8 mouse cellular contexts compared by ENCODE assay signal in the genomic region with DNA sequence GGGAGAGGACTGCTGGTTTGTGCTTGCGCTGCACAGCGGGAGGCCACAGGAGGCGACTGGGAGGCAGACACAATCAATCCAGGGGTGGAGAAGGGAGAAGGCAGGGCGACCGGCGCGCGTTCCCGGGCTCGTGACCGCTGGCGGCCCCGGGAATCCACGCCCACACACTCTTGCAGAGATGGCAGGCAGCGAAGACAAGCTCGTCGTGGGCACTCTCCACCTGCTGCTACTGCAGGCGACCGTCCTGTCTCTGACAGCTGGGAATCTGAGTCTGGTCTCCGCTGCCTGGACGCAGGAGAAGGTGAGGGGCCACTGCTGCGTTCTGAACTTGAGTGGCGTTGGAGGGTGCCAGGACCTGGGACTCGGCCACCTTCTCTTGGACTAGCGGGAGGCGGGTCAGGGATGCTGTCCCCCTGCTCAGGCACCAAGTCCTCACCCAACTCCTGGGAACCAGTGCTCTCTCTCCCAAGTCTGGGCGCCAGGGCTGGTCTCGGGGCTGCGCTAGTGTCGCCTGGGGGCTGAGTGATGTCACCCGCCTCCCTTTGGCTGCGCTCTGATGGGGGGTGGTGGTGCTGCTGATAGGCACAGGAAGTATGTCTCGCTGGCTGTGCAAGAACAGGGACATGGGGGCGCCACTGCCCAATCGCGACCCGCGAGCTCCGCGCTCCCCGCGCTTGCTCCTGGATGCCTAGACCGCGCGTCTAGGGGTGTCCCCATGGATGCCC. TPM values are rescaled to one million over a fixed set of nuclear protein-coding genes. Genes with fewer than 3 reads are reported as not detected.
A peak's percentile ranks its signal among the peaks of the same experiment; 100 is the strongest.
DNase-seq lines count a peak whose midpoint lies in the region; ATAC-seq lines count a peak whose summit lies in the region.

No protein-coding gene starts in this region.

- ATAC-seq in heart, embryonic 14.5 days (ENCODE audit: insufficient number of reproducible peaks, insufficient read depth, low FRiP score, low read depth): peak; percentile 89
- ATAC-seq in liver, embryonic 13.5 days (ENCODE audit: low read depth): peak; percentile 78
- peak; percentile 82; the same call in 1 of the 2 replicates for ATAC-seq in stomach, embryonic 16.5 days (ENCODE audit: insufficient read depth, low FRiP score)

- H3K27me3 ChIP-seq in forebrain, embryonic 10.5 days (ENCODE audit: poor library complexity, severe bottlenecking): peaks cover 32% of the 10 kb centered on the region
- H3K27me3 ChIP-seq in heart, embryonic 14.5 days (ENCODE audit: control insufficient read depth, insufficient read depth, low read length): 0 out of 2 replicates have a peak, but pooled peaks cover 3% of the 10 kb centered on the region
- H3K27me3 ChIP-seq in liver, embryonic 13.5 days: peaks cover 20% of the 10 kb centered on the region
- peaks cover 7% of the 10 kb centered on the region for H3K27me3 ChIP-seq in stomach, embryonic 16.5 days (ENCODE audit: control insufficient read depth, insufficient read depth, low read length)

- no peaks in the 10 kb centered on the region for H3K9me3 ChIP-seq in forebrain, embryonic 10.5 days
- H3K9me3 ChIP-seq in heart, embryonic 14.5 days (ENCODE audit: control insufficient read depth, low read length): no peaks in the 10 kb centered on the region
- H3K9me3 ChIP-seq in liver, embryonic 13.5 days (replicated peaks): no peaks in the 10 kb centered on the region
- H3K9me3 ChIP-seq in stomach, embryonic 16.5 days (replicated peaks; ENCODE audit: control insufficient read depth, low read length): no peaks in the 10 kb centered on the region

- peak; percentile 50 for DNase-seq in layer of hippocampus, adult 11-12 months (ENCODE audit: low spot score)
- no peak for DNase-seq in layer of hippocampus, adult 9-10 months (ENCODE audit: low spot score)
- DNase-seq in forebrain, embryonic 10.5 days (ENCODE audit: extremely low spot score, low spot score): peak; percentile 50
- peak; percentile 72 for DNase-seq in kidney, postnatal 10 days
- DNase-seq in liver, embryonic 13.5 days: peak; percentile 3
- DNase-seq in naive thymus-derived CD4-positive, alpha-beta T cell, adult 2 months (ENCODE audit: low read depth): peak; percentile 76

- peak overlapping the region; percentile 94 for H3K4me2 ChIP-seq in heart, embryonic 14.5 days (ENCODE audit: low read length)
- peak overlapping the region; percentile 66 for H3K4me2 ChIP-seq in liver, embryonic 13.5 days
- peak overlapping the region; percentile 99 for H3K4me2 ChIP-seq in stomach, embryonic 16.5 days (ENCODE audit: low read depth, low read length)

- no peaks in the 10 kb centered on the region for H3K36me3 ChIP-seq in forebrain, embryonic 10.5 days (replicated peaks)
- H3K36me3 ChIP-seq in heart, embryonic 14.5 days (ENCODE audit: control insufficient read depth, insufficient read depth, low read length): no peaks in the 10 kb centered on the region
- no peaks in the 10 kb centered on the region for H3K36me3 ChIP-seq in liver, embryonic 13.5 days
- no peaks in the 10 kb centered on the region for H3K36me3 ChIP-seq in stomach, embryonic 16.5 days (ENCODE audit: control insufficient read depth, insufficient read depth, low read length)

- WGBS in forebrain, embryonic 10.5 days: 1% methylated on average over 45 of the region's 45 CpGs
- WGBS in heart, embryonic 14.5 days: 0% methylated on average over 45 of the region's 45 CpGs
- 2% methylated on average over 44 of the region's 45 CpGs for WGBS in liver, embryonic 13.5 days (ENCODE audit: insufficient replicate concordance)
- under 1% methylated on average over 45 of the region's 45 CpGs for WGBS in stomach, embryonic 16.5 days

- H3K9ac ChIP-seq in heart, embryonic 14.5 days (ENCODE audit: low read length): peak overlapping the region; percentile 75
- peak overlapping the region; percentile 49 for H3K9ac ChIP-seq in liver, embryonic 13.5 days
- peak overlapping the region; percentile 68 for H3K9ac ChIP-seq in stomach, embryonic 16.5 days (ENCODE audit: low read length)

- H3K4me1 ChIP-seq in forebrain, embryonic 10.5 days: peaks cover 12% of the 10 kb centered on the region
- peaks cover 2 to 3% of the 10 kb centered on the region in 2 experiments; a peak in 2 of 4 replicates for H3K4me1 ChIP-seq in heart, embryonic 14.5 days (ENCODE audit: control insufficient read depth in 2 of 2, insufficient read depth in 2 of 2, low read length in 2 of 2)
- no peaks in the 10 kb centered on the region; the same call in 1 of the 2 replicates for H3K4me1 ChIP-seq in liver, embryonic 13.5 days (replicated peaks)
- H3K4me1 ChIP-seq in stomach, embryonic 16.5 days (ENCODE audit: control insufficient read depth, insufficient read depth, low read length): no peaks in the 10 kb centered on the region

- peak overlapping the region; percentile 48 for H3K27ac ChIP-seq in forebrain, embryonic 10.5 days
- peak overlapping the region; percentile 79 to 82 for H3K27ac ChIP-seq in heart, embryonic 14.5 days (replicated peaks in 1 of 2; ENCODE audit: control insufficient read depth in 1 of 2, insufficient read depth in 1 of 2, low read depth in 2 of 2, low read length in 2 of 2)
- H3K27ac ChIP-seq in liver, embryonic 13.5 days: no peak overlapping the region
- no peak overlapping the region for H3K27ac ChIP-seq in stomach, embryonic 16.5 days (ENCODE audit: low read length)

- peak overlapping the region; percentile 58 for H3K4me3 ChIP-seq in forebrain, embryonic 10.5 days
- peak overlapping the region; percentile 67 to 82 for H3K4me3 ChIP-seq in heart, embryonic 14.5 days (ENCODE audit: control insufficient read depth in 1 of 2, insufficient read depth in 1 of 2, low read depth in 1 of 2, low read length in 2 of 2)
- H3K4me3 ChIP-seq in liver, embryonic 13.5 days (replicated peaks): peak overlapping the region; percentile 56
- H3K4me3 ChIP-seq in stomach, embryonic 16.5 days (replicated peaks; ENCODE audit: low read length): peak overlapping the region; percentile 60

RNA-seq across cellular contexts. Expression of gene Qpct, which starts 0.5 kb away (rescaled TPM):
- 3.7 and 4.1 TPM in 2 replicates for polyA plus RNA-seq in forebrain, embryonic 10.5 days (2016; fragmentation: Nextera tagmentation; extraction: Ambion mirVana)
- polyA plus RNA-seq in heart, embryonic 14.5 days (2014; fragmentation: Nextera tagmentation; extraction: Ambion mirVana): 34.7 and 41.6 TPM in 2 replicates
- 15.9 and 18.8 TPM in 2 replicates for polyA plus RNA-seq in liver, embryonic 13.5 days (2015; fragmentation: Nextera tagmentation; extraction: Ambion mirVana)
- polyA plus RNA-seq in stomach, embryonic 16.5 days (2015; fragmentation: Nextera tagmentation; extraction: Ambion mirVana): 16.3 and 18.4 TPM in 2 replicates

RNA-seq across cellular contexts. Expression of gene Prkd3, which starts 31.6 kb away (rescaled TPM):
- 47.8 and 50.5 TPM in 2 replicates for polyA plus RNA-seq in forebrain, embryonic 10.5 days (2016; fragmentation: Nextera tagmentation; extraction: Ambion mirVana)
- polyA plus RNA-seq in heart, embryonic 14.5 days (2014; fragmentation: Nextera tagmentation; extraction: Ambion mirVana): 27.1 and 28.2 TPM in 2 replicates
- 7.4 and 9.7 TPM in 2 replicates for polyA plus RNA-seq in liver, embryonic 13.5 days (2015; fragmentation: Nextera tagmentation; extraction: Ambion mirVana)
- 32.9 and 35.7 TPM in 2 replicates for polyA plus RNA-seq in stomach, embryonic 16.5 days (2015; fragmentation: Nextera tagmentation; extraction: Ambion mirVana)

Comparison
In these comparisons a context has a peak if more than half of its experiments do, and no peak if none do; other contexts are left out.
1. H3K27ac ChIP-seq: peak in forebrain, embryonic 10.5 days (single experiment) and heart, embryonic 14.5 days (2 of 2); none in liver, embryonic 13.5 days (single experiment) and stomach, embryonic 16.5 days (single experiment).
2. Peak in every context shown above with its lines, with median percentiles within 50 percentile points of each other: H3K4me3 ChIP-seq, ATAC-seq, H3K4me2 ChIP-seq and H3K9ac ChIP-seq.